ENCODE assay signal across 14 mouse cellular contexts in the genomic region with DNA sequence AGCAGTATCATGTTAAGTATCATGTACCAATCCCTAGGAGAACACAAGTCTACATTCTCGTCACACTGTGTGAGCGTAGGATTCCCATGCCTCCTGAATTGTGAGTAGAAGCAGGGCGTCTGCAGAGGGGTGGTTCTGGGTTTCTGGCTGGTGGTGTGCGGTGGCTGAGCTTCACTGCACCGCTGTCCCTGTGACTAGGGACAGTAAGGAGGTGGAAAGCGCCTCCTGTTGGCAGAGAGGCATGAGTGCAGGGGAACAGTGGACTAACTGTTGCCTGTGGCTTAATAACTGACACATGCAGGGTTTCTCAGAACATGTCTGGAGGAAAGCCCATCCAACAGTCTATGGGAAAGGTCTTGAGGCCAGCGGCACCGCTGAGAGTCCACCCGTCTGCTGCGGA. TPM values are rescaled to one million over a fixed set of nuclear protein-coding genes. Genes with fewer than 3 reads are reported as not detected.
DNase-seq lines count a peak whose midpoint lies in the region; ATAC-seq and TF ChIP-seq lines count a peak whose summit lies in the region.
"Had no signal": no experiment of that assay in that cellular context is flagged by ENCODE, and none has a peak within 500 bp of the region (broad histone marks: within the 10 kb centered on the region; RNA-seq: fewer than 3 reads in every experiment).

No protein-coding gene starts in this region.

- peak; percentile 57 for DNase-seq in forebrain, embryonic 11.5 days (ENCODE audit: low spot score)
- no peak for DNase-seq in liver, adult 2 months (ENCODE audit: extremely low read depth, low read depth, low spot score)
- DNase-seq in liver, embryonic 11.5 days (ENCODE audit: low spot score): no peak
- peak; percentile 50 for DNase-seq in ES-CJ7 (ENCODE audit: low read depth, low spot score)
- DNase-seq in urinary bladder, adult 2 months (ENCODE audit: low spot score): no peak
- DNase-seq in gastrocnemius, postnatal 25 days: no peak

- no peaks in the 10 kb centered on the region for H3K27me3 ChIP-seq in forebrain, embryonic 11.5 days (ENCODE audit: control insufficient read depth, insufficient read depth, low read length)
- H3K27me3 ChIP-seq in forebrain, embryonic 13.5 days: no peaks in the 10 kb centered on the region
- H3K27me3 ChIP-seq in liver, adult 2 months (ENCODE audit: control insufficient read depth, insufficient read depth, low read length): no peaks in the 10 kb centered on the region
- H3K27me3 ChIP-seq in liver, embryonic 11.5 days (replicated peaks; ENCODE audit: control insufficient read depth, insufficient read depth, low read length): no peaks in the 10 kb centered on the region
- H3K27me3 ChIP-seq: heart, embryonic 12.5 days; intestine, embryonic 15.5 days; stomach, embryonic 15.5 days had no signal

- 0 out of 2 replicates have a peak, but pooled peaks cover 3% of the 10 kb centered on the region for H3K4me1 ChIP-seq in forebrain, embryonic 11.5 days (replicated peaks; ENCODE audit: control insufficient read depth, insufficient read depth, low read length)
- H3K4me1 ChIP-seq in forebrain, embryonic 13.5 days: peaks cover 15% of the 10 kb centered on the region
- no peaks in the 10 kb centered on the region for H3K4me1 ChIP-seq in liver, adult 2 months (ENCODE audit: control insufficient read depth, insufficient read depth, low read length)
- H3K4me1 ChIP-seq in liver, embryonic 11.5 days (replicated peaks; ENCODE audit: control insufficient read depth, insufficient read depth, low read length): no peaks in the 10 kb centered on the region
- H3K4me1 ChIP-seq: heart, embryonic 12.5 days; intestine, embryonic 15.5 days; stomach, embryonic 15.5 days had no signal

- no peak overlapping the region for H3K27ac ChIP-seq in forebrain, embryonic 11.5 days (ENCODE audit: low read depth, low read length)
- no peak overlapping the region for H3K27ac ChIP-seq in forebrain, embryonic 13.5 days
- no peak overlapping the region for H3K27ac ChIP-seq in liver, adult 2 months (replicated peaks; ENCODE audit: insufficient read depth, low read depth, low read length)
- no peak overlapping the region for H3K27ac ChIP-seq in liver, embryonic 11.5 days (ENCODE audit: low read depth, low read length)
- H3K27ac ChIP-seq: intestine, embryonic 15.5 days; stomach, embryonic 15.5 days had no signal

- peak; percentile 47 for TF ChIP-seq CTCF in liver, adult 2 months (IDR thresholded peaks at IDR 0.05; ENCODE audit: low read depth, low read length)

- H3K79me2 ChIP-seq in liver, adult 2 months (ENCODE audit: control insufficient read depth, insufficient read depth, low read length): no peaks in the 10 kb centered on the region

- H3K9ac ChIP-seq in forebrain, embryonic 11.5 days (ENCODE audit: low read length): no peak overlapping the region
- no peak overlapping the region for H3K9ac ChIP-seq in forebrain, embryonic 13.5 days
- H3K9ac ChIP-seq in liver, adult 2 months (ENCODE audit: low read depth, low read length): no peak overlapping the region
- H3K9ac ChIP-seq in liver, embryonic 11.5 days (ENCODE audit: low read depth, low read length): no peak overlapping the region
- H3K9ac ChIP-seq: heart, embryonic 12.5 days; intestine, embryonic 15.5 days; stomach, embryonic 15.5 days had no signal

- H3K36me3 ChIP-seq in forebrain, embryonic 11.5 days (ENCODE audit: control insufficient read depth, insufficient read depth, low read length): peaks cover 37% of the 10 kb centered on the region
- peaks cover 100% of the 10 kb centered on the region for H3K36me3 ChIP-seq in forebrain, embryonic 13.5 days (ENCODE audit: poor library complexity, severe bottlenecking)
- H3K36me3 ChIP-seq in liver, adult 2 months (ENCODE audit: control insufficient read depth, insufficient read depth, low read length): peaks cover 8% of the 10 kb centered on the region; the same call in 1 of the 2 replicates
- H3K36me3 ChIP-seq in liver, embryonic 11.5 days (ENCODE audit: control insufficient read depth, insufficient read depth, low read length): peaks cover 45% of the 10 kb centered on the region

- ATAC-seq in forebrain, embryonic 11.5 days (replicated peaks; ENCODE audit: low FRiP score): no peak
- ATAC-seq in forebrain, embryonic 13.5 days: no peak
- ATAC-seq in liver, embryonic 11.5 days (replicated peaks; ENCODE audit: low FRiP score): no peak
- ATAC-seq in granulocyte monocyte progenitor cell, adult 5-6 weeks (replicated peaks; ENCODE audit: poor library complexity, severe bottlenecking): 0 out of 2 replicates have a peak, but pooled peaks have one; percentile 36
- ATAC-seq: intestine, embryonic 15.5 days; midbrain, embryonic 16.5 days had no signal

- H3K4me3 ChIP-seq in forebrain, embryonic 11.5 days (ENCODE audit: low read depth, low read length): no peak overlapping the region
- H3K4me3 ChIP-seq in forebrain, embryonic 13.5 days: no peak overlapping the region
- no peak overlapping the region for H3K4me3 ChIP-seq in liver, adult 2 months (ENCODE audit: insufficient read depth, low read depth, low read length)
- H3K4me3 ChIP-seq in liver, embryonic 11.5 days (ENCODE audit: low read depth, low read length): no peak overlapping the region
- H3K4me3 ChIP-seq: erythroblast, embryonic 14.5 days; heart, embryonic 12.5 days; intestine, embryonic 15.5 days; stomach, embryonic 15.5 days had no signal

- WGBS in forebrain, embryonic 11.5 days: 80% methylated on average over 10 of the region's 10 CpGs
- 80% methylated on average over 10 of the region's 10 CpGs for WGBS in forebrain, embryonic 13.5 days
- WGBS in liver, adult 2 months: 90% methylated on average over 10 of the region's 10 CpGs
- WGBS in liver, embryonic 11.5 days: 79% methylated on average over 10 of the region's 10 CpGs

- no peaks in the 10 kb centered on the region for H3K9me3 ChIP-seq in forebrain, embryonic 11.5 days (ENCODE audit: control insufficient read depth, low read length)
- H3K9me3 ChIP-seq in forebrain, embryonic 13.5 days (replicated peaks): no peaks in the 10 kb centered on the region
- H3K9me3 ChIP-seq in liver, embryonic 11.5 days (ENCODE audit: control insufficient read depth, low read length): no peaks in the 10 kb centered on the region
- H3K9me3 ChIP-seq: heart, embryonic 12.5 days; intestine, embryonic 15.5 days; stomach, embryonic 15.5 days had no signal

- no peak for TF ChIP-seq POLR2A in liver, adult 2 months (IDR thresholded peaks at IDR 0.05; ENCODE audit: extremely low read depth, insufficient read depth, low read length)

- H3K4me2 ChIP-seq in forebrain, embryonic 11.5 days (ENCODE audit: low read depth, low read length, severe bottlenecking): no peak overlapping the region
- H3K4me2 ChIP-seq in forebrain, embryonic 13.5 days: no peak overlapping the region
- H3K4me2 ChIP-seq in liver, embryonic 11.5 days: no peak overlapping the region
- H3K4me2 ChIP-seq: heart, embryonic 12.5 days; intestine, embryonic 15.5 days; stomach, embryonic 15.5 days had no signal

RNA-seq across cellular contexts. Expression of a gene that starts 14.9 kb away (rescaled TPM):
- 0.29 TPM in 1 of 2 replicates, not detected in the other for polyA plus RNA-seq in forebrain, embryonic 11.5 days (2014; fragmentation: Nextera tagmentation; extraction: Ambion mirVana)
- 0.79 and 2.4 TPM in 2 replicates for polyA plus RNA-seq in forebrain, embryonic 13.5 days (2015; fragmentation: Nextera tagmentation; extraction: Ambion mirVana)
- not detected in 2 replicates for total RNA-seq in liver, adult 2 months (2014; rRNA removed)
- polyA plus RNA-seq in liver, adult 2 months (2012; rRNA removed): not detected in 2 replicates
- polyA plus RNA-seq in liver, embryonic 11.5 days (2014; fragmentation: Nextera tagmentation; extraction: Ambion mirVana): 7.2 and 32.9 TPM in 2 replicates
- not detected in 2 replicates for total RNA-seq in granulocyte monocyte progenitor cell, adult 5-6 weeks (2014; fragmentation: Nextera tagmentation)
- total RNA-seq in granulocyte monocyte progenitor cell, adult 5-6 weeks (2017): not detected in 2 replicates
- 0.19 and 0.41 TPM in 2 replicates for polyA plus RNA-seq in urinary bladder, adult 2 months (2012; rRNA removed)
- total RNA-seq in gastrocnemius, postnatal 25 days (2021): not detected
- total RNA-seq: left cerebral cortex, postnatal 36 days had no signal
- polyA plus RNA-seq: erythroblast, embryonic 14.5 days; intestine, embryonic 15.5 days had no signal

RNA-seq across cellular contexts. Expression of a gene that starts 23.2 kb away (rescaled TPM):
- polyA plus RNA-seq in forebrain, embryonic 11.5 days (2014; fragmentation: Nextera tagmentation; extraction: Ambion mirVana): 14.6 and 15.5 TPM in 2 replicates
- polyA plus RNA-seq in forebrain, embryonic 13.5 days (2015; fragmentation: Nextera tagmentation; extraction: Ambion mirVana): 21.6 and 24.8 TPM in 2 replicates
- total RNA-seq in liver, adult 2 months (2014; rRNA removed): 1.8 and 2.8 TPM in 2 replicates
- 2.0 and 5.3 TPM in 2 replicates for polyA plus RNA-seq in liver, adult 2 months (2012; rRNA removed)
- 2.0 and 2.4 TPM in 2 replicates for polyA plus RNA-seq in liver, embryonic 11.5 days (2014; fragmentation: Nextera tagmentation; extraction: Ambion mirVana)
- 7.4 and 9.1 TPM in 2 replicates for total RNA-seq in granulocyte monocyte progenitor cell, adult 5-6 weeks (2014; fragmentation: Nextera tagmentation)
- total RNA-seq in granulocyte monocyte progenitor cell, adult 5-6 weeks (2017): 1.3 and 4.3 TPM in 2 replicates
- polyA plus RNA-seq in urinary bladder, adult 2 months (2012; rRNA removed): 8.5 and 9.6 TPM in 2 replicates
- 1 to 10 TPM; 3.5 to 4.7 TPM for total RNA-seq in gastrocnemius, postnatal 25 days (2021)

RNA-seq across cellular contexts. Expression of a gene that starts 23.5 kb away (rescaled TPM):
- 25.5 and 27.6 TPM in 2 replicates for polyA plus RNA-seq in forebrain, embryonic 11.5 days (2014; fragmentation: Nextera tagmentation; extraction: Ambion mirVana)
- polyA plus RNA-seq in forebrain, embryonic 13.5 days (2015; fragmentation: Nextera tagmentation; extraction: Ambion mirVana): 15.9 and 18.2 TPM in 2 replicates
- total RNA-seq in liver, adult 2 months (2014; rRNA removed): 4.1 and 6.2 TPM in 2 replicates
- polyA plus RNA-seq in liver, adult 2 months (2012; rRNA removed): 11.8 and 12.9 TPM in 2 replicates
- 15.5 and 16.1 TPM in 2 replicates for polyA plus RNA-seq in liver, embryonic 11.5 days (2014; fragmentation: Nextera tagmentation; extraction: Ambion mirVana)
- 5.4 and 7.6 TPM in 2 replicates for total RNA-seq in granulocyte monocyte progenitor cell, adult 5-6 weeks (2014; fragmentation: Nextera tagmentation)
- total RNA-seq in granulocyte monocyte progenitor cell, adult 5-6 weeks (2017): 2.7 and 9.0 TPM in 2 replicates
- 24.7 and 29.1 TPM in 2 replicates for polyA plus RNA-seq in urinary bladder, adult 2 months (2012; rRNA removed)
- total RNA-seq in gastrocnemius, postnatal 25 days (2021): 1 to 10 TPM; 6.8 to 9.4 TPM

RNA-seq across cellular contexts. Expression of a gene that starts 29.8 kb away (rescaled TPM):
- not detected in 2 replicates for polyA plus RNA-seq in forebrain, embryonic 11.5 days (2014; fragmentation: Nextera tagmentation; extraction: Ambion mirVana)
- not detected in 2 replicates for polyA plus RNA-seq in forebrain, embryonic 13.5 days (2015; fragmentation: Nextera tagmentation; extraction: Ambion mirVana)
- total RNA-seq in liver, adult 2 months (2014; rRNA removed): not detected in 2 replicates
- polyA plus RNA-seq in liver, adult 2 months (2012; rRNA removed): not detected in 2 replicates
- 1.1 TPM in 1 of 2 replicates, not detected in the other for polyA plus RNA-seq in liver, embryonic 11.5 days (2014; fragmentation: Nextera tagmentation; extraction: Ambion mirVana)
- total RNA-seq in granulocyte monocyte progenitor cell, adult 5-6 weeks (2014; fragmentation: Nextera tagmentation): not detected in 2 replicates
- total RNA-seq in granulocyte monocyte progenitor cell, adult 5-6 weeks (2017): not detected in 2 replicates
- polyA plus RNA-seq in urinary bladder, adult 2 months (2012; rRNA removed): 0.09 TPM in 1 of 2 replicates, not detected in the other
- not detected for total RNA-seq in gastrocnemius, postnatal 25 days (2021)
- total RNA-seq: left cerebral cortex, postnatal 36 days had no signal
- polyA plus RNA-seq: erythroblast, embryonic 14.5 days; intestine, embryonic 15.5 days; midbrain, embryonic 16.5 days; stomach, embryonic 15.5 days had no signal

Comparison
In these comparisons a context has a peak if more than half of its experiments do, and no peak if none do; other contexts are left out.
1. DNase-seq: peak in forebrain, embryonic 11.5 days (single experiment) and ES-CJ7 (single experiment); none in liver, adult 2 months (single experiment), liver, embryonic 11.5 days (single experiment), urinary bladder, adult 2 months (single experiment) and gastrocnemius, postnatal 25 days (single experiment).